11 mouse cellular contexts compared by ENCODE assay signal in genomic region chr7:101464927-101465326, GRCm38 (mm10). TPM values are rescaled to one million over a fixed set of nuclear protein-coding genes. Genes with fewer than 3 reads are reported as not detected.
DNase-seq lines count a peak whose midpoint lies in the region; ATAC-seq and TF ChIP-seq lines count a peak whose summit lies in the region.
"Had no signal": no experiment of that assay in that cellular context is flagged by ENCODE, and none has a peak within 500 bp of the region (broad histone marks: within the 10 kb centered on the region; RNA-seq: fewer than 3 reads in every experiment).

No protein-coding gene starts in this region.

- no peak overlapping the region for H3K4me2 ChIP-seq in heart, embryonic 15.5 days
- H3K4me2 ChIP-seq in liver, embryonic 12.5 days, result no peak overlapping the region

- H3K27me3 ChIP-seq in heart, embryonic 15.5 days, result peaks cover 5% of the 10 kb centered on the region
- no peaks in the 10 kb centered on the region for H3K27me3 ChIP-seq in liver, adult 2 months (ENCODE audit: control insufficient read depth, insufficient read depth, low read length)
- H3K27me3 ChIP-seq in liver, embryonic 12.5 days (replicated peaks), result no peaks in the 10 kb centered on the region
- H3K27me3 ChIP-seq in limb, embryonic 10.5 days (ENCODE audit: low read depth, poor library complexity, severe bottlenecking), result 0 out of 2 replicates have a peak, but pooled peaks cover 5% of the 10 kb centered on the region
- H3K27me3 ChIP-seq: intestine, embryonic 15.5 days had no signal

- H3K36me3 ChIP-seq in heart, embryonic 15.5 days, result no peaks in the 10 kb centered on the region
- H3K36me3 ChIP-seq in liver, adult 2 months (ENCODE audit: control insufficient read depth, insufficient read depth, low read length), result no peaks in the 10 kb centered on the region
- no peaks in the 10 kb centered on the region for H3K36me3 ChIP-seq in liver, embryonic 12.5 days
- no peaks in the 10 kb centered on the region for H3K36me3 ChIP-seq in limb, embryonic 10.5 days
- H3K36me3 ChIP-seq: intestine, embryonic 15.5 days had no signal

- TF ChIP-seq CTCF in liver, adult 2 months (IDR thresholded peaks at IDR 0.05; ENCODE audit: low read depth, low read length), result no peak
- TF ChIP-seq CTCF in cortical plate, adult 2 months (IDR thresholded peaks at IDR 0.05; ENCODE audit: extremely low read depth, insufficient read depth, low read length), result no peak

- no peak for DNase-seq in heart, adult 8-10 months (ENCODE audit: low spot score)
- no peak for DNase-seq in liver, adult 2 months (ENCODE audit: extremely low read depth, low read depth, low spot score)
- DNase-seq in limb, embryonic 10.5 days (ENCODE audit: low spot score), result no peak
- no peak for DNase-seq in right cerebral cortex, postnatal 14 days
- DNase-seq in spleen, postnatal 10 days (ENCODE audit: low spot score in 2 of 2), result no peak
- DNase-seq: adrenal gland, postnatal 25 days; cerebellum, adult 8-10 months had no signal

- H3K27ac ChIP-seq in heart, embryonic 15.5 days, result peak overlapping the region; percentile 70; the same call in 1 of the 2 replicates
- H3K27ac ChIP-seq in liver, adult 2 months (replicated peaks; ENCODE audit: insufficient read depth, low read depth, low read length), result peak overlapping the region; percentile 35; the same call in 1 of the 2 replicates
- no peak overlapping the region for H3K27ac ChIP-seq in liver, embryonic 12.5 days
- peak overlapping the region; percentile 36 for H3K27ac ChIP-seq in cortical plate, adult 2 months (ENCODE audit: insufficient read depth, low read length)
- H3K27ac ChIP-seq in limb, embryonic 10.5 days, result 0 out of 2 replicates have a peak overlapping the region, but pooled peaks have one; percentile 16
- H3K27ac ChIP-seq: intestine, embryonic 15.5 days had no signal

- H3K79me2 ChIP-seq in liver, adult 2 months (ENCODE audit: control insufficient read depth, insufficient read depth, low read length), result no peaks in the 10 kb centered on the region

- H3K9me3 ChIP-seq in heart, embryonic 15.5 days (replicated peaks), result no peaks in the 10 kb centered on the region
- no peaks in the 10 kb centered on the region for H3K9me3 ChIP-seq in liver, embryonic 12.5 days (replicated peaks)
- H3K9me3 ChIP-seq in limb, embryonic 10.5 days (replicated peaks), result no peaks in the 10 kb centered on the region
- H3K9me3 ChIP-seq: intestine, embryonic 15.5 days had no signal

- TF ChIP-seq POLR2A in liver, adult 2 months (IDR thresholded peaks at IDR 0.05; ENCODE audit: extremely low read depth, insufficient read depth, low read length), result no peak
- no peak for TF ChIP-seq POLR2A in cortical plate, adult 2 months (IDR thresholded peaks at IDR 0.05; ENCODE audit: extremely low read depth, insufficient read depth, low read length)

- ATAC-seq in heart, embryonic 15.5 days (replicated peaks; ENCODE audit: insufficient number of reproducible peaks, insufficient read depth, low FRiP score, low read depth), result no peak
- ATAC-seq in liver, embryonic 12.5 days, result no peak

- H3K4me3 ChIP-seq in heart, embryonic 15.5 days, result no peak overlapping the region
- H3K4me3 ChIP-seq in liver, adult 2 months (ENCODE audit: insufficient read depth, low read depth, low read length), result no peak overlapping the region
- H3K4me3 ChIP-seq in liver, embryonic 12.5 days, result no peak overlapping the region
- H3K4me3 ChIP-seq in cortical plate, adult 2 months (ENCODE audit: insufficient read depth, low read length), result no peak overlapping the region
- H3K4me3 ChIP-seq in limb, embryonic 10.5 days, result no peak overlapping the region
- H3K4me3 ChIP-seq: intestine, embryonic 15.5 days had no signal

- WGBS in heart, embryonic 15.5 days, result 48% methylated on average over 4 of the region's 4 CpGs
- 61% methylated on average over 4 of the region's 4 CpGs for WGBS in liver, adult 2 months
- WGBS in liver, embryonic 12.5 days (ENCODE audit: insufficient replicate concordance), result 44% methylated on average over 4 of the region's 4 CpGs
- 48% methylated on average over 4 of the region's 4 CpGs for WGBS in limb, embryonic 10.5 days

- H3K4me1 ChIP-seq in heart, embryonic 15.5 days (replicated peaks), result peaks cover 76% of the 10 kb centered on the region
- peaks cover 4% of the 10 kb centered on the region for H3K4me1 ChIP-seq in liver, adult 2 months (ENCODE audit: control insufficient read depth, insufficient read depth, low read length)
- H3K4me1 ChIP-seq in liver, embryonic 12.5 days, result peaks cover 12% of the 10 kb centered on the region
- peaks cover 25% of the 10 kb centered on the region for H3K4me1 ChIP-seq in cortical plate, adult 2 months (ENCODE audit: control insufficient read depth, insufficient read depth, low read length)
- H3K4me1 ChIP-seq in limb, embryonic 10.5 days, result peaks cover 31% of the 10 kb centered on the region

- H3K9ac ChIP-seq in heart, embryonic 15.5 days, result no peak overlapping the region
- H3K9ac ChIP-seq in liver, adult 2 months (ENCODE audit: low read depth, low read length), result no peak overlapping the region
- H3K9ac ChIP-seq in liver, embryonic 12.5 days, result no peak overlapping the region
- H3K9ac ChIP-seq: intestine, embryonic 15.5 days had no signal

RNA-seq across cellular contexts. Expression of gene Pde2a, which starts 43.4 kb away (rescaled TPM):
- 16.3 and 21.9 TPM in 2 replicates for polyA plus RNA-seq in heart, embryonic 15.5 days (2015; fragmentation: Nextera tagmentation; extraction: Ambion mirVana)
- 10 to 100 TPM; 46.1 to 58.6 (median 52.8) TPM for total RNA-seq in heart, adult 8-10 months (2022)
- 11.4 and 13.2 TPM in 2 replicates for total RNA-seq in liver, adult 2 months (2014; rRNA removed)
- polyA plus RNA-seq in liver, adult 2 months (2012; rRNA removed), result 7.7 and 7.9 TPM in 2 replicates
- 11.9 and 12.0 TPM in 2 replicates for polyA plus RNA-seq in liver, embryonic 12.5 days (2016; fragmentation: Nextera tagmentation; extraction: Ambion mirVana)
- polyA plus RNA-seq in cortical plate, adult 2 months (2012; rRNA removed), result 223 and 236 TPM in 2 replicates
- polyA plus RNA-seq in limb, embryonic 10.5 days (2016; fragmentation: Nextera tagmentation; extraction: Ambion mirVana), result 9.2 and 9.3 TPM in 2 replicates

RNA-seq across cellular contexts. Expression of gene Gm45837, which starts 54.2 kb away (rescaled TPM):
- not detected in 2 replicates for polyA plus RNA-seq in heart, embryonic 15.5 days (2015; fragmentation: Nextera tagmentation; extraction: Ambion mirVana)
- total RNA-seq in heart, adult 8-10 months (2022), result 1 to 10 TPM in 2 of 4 experiments, not detected in 2; 3.7 to 4.3 TPM
- total RNA-seq in liver, adult 2 months (2014; rRNA removed), result not detected in 2 replicates
- not detected in 2 replicates for polyA plus RNA-seq in liver, adult 2 months (2012; rRNA removed)
- polyA plus RNA-seq in liver, embryonic 12.5 days (2016; fragmentation: Nextera tagmentation; extraction: Ambion mirVana), result not detected in 2 replicates
- polyA plus RNA-seq in cortical plate, adult 2 months (2012; rRNA removed), result 0.56 and 0.59 TPM in 2 replicates
- polyA plus RNA-seq in limb, embryonic 10.5 days (2016; fragmentation: Nextera tagmentation; extraction: Ambion mirVana), result 0.06 TPM in 1 of 2 replicates, not detected in the other
